Comparison of ENCODE assay signal across 13 mouse cellular contexts in the genomic region with DNA sequence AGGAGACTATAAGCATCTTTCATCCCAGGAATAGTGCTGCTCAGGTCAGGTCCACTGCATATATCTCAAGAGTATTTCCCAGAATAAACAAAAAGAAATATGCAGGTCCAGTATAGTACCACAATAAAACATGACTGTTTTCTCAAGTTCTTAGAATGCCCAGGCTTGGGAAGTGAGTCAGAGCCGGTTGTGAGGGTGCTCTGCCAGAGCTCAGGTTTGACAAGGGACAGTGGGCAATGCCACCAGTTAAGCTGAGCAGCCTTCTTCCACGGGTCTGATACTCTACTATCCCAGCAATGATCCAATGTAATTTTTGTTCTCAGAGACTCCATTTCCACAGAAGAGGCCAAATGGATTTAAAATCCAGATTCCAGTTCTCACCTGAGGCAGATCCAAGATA. TPM values are rescaled to one million over a fixed set of nuclear protein-coding genes. Genes with fewer than 3 reads are reported as not detected.
DNase-seq lines count a peak whose midpoint lies in the region; ATAC-seq and TF ChIP-seq lines count a peak whose summit lies in the region.
"Had no signal": no experiment of that assay in that cellular context is flagged by ENCODE, and none has a peak within 500 bp of the region (broad histone marks: within the 10 kb centered on the region; RNA-seq: fewer than 3 reads in every experiment).

No protein-coding gene starts in this region.

- no peaks in the 10 kb centered on the region for H3K36me3 ChIP-seq in kidney, embryonic 16.5 days (ENCODE audit: insufficient read depth, low read length)
- peaks cover 5% of the 10 kb centered on the region for H3K36me3 ChIP-seq in ES-Bruce4 (ENCODE audit: control insufficient read depth, insufficient read depth, low read length, poor library complexity, severe bottlenecking)
- H3K36me3 ChIP-seq in midbrain, embryonic 15.5 days (replicated peaks) = no peaks in the 10 kb centered on the region
- H3K36me3 ChIP-seq: liver, embryonic 13.5 days had no signal

- WGBS in kidney, embryonic 16.5 days = 50% methylated on average over 2 of the region's 2 CpGs
- 73% methylated on average over 2 of the region's 2 CpGs for WGBS in midbrain, embryonic 15.5 days

- no peak for TF ChIP-seq CTCF in ES-Bruce4 (IDR thresholded peaks at IDR 0.05; ENCODE audit: low read depth, low read length)

- no peak for ATAC-seq in kidney, embryonic 16.5 days (ENCODE audit: low FRiP score, low TSS enrichment)
- ATAC-seq in midbrain, embryonic 15.5 days (replicated peaks) = no peak
- ATAC-seq in erythroid progenitor cell, adult 5-6 weeks (replicated peaks; ENCODE audit: low FRiP score, poor library complexity, severe bottlenecking) = no peak

- TF ChIP-seq POLR2A in ES-Bruce4 (IDR thresholded peaks at IDR 0.05; ENCODE audit: insufficient read depth, low read length) = no peak

- peaks cover 17% of the 10 kb centered on the region; the same call in 1 of the 2 replicates for H3K4me1 ChIP-seq in kidney, embryonic 16.5 days (ENCODE audit: insufficient read depth, low read length)
- no peaks in the 10 kb centered on the region for H3K4me1 ChIP-seq in ES-Bruce4 (ENCODE audit: control insufficient read depth, insufficient read depth, low read length)
- peaks cover 16% of the 10 kb centered on the region for H3K4me1 ChIP-seq in midbrain, embryonic 15.5 days

- DNase-seq in heart, adult 11 months = peak; percentile 64
- DNase-seq in heart, adult 8-10 months (ENCODE audit: low spot score) = no peak
- no peak for DNase-seq in kidney, postnatal 36 days
- no peak for DNase-seq in right cerebral cortex, postnatal 4 days
- DNase-seq: B cell, adult 2 months; cerebellum, adult 18-20 months; kidney, postnatal 25 days; liver, embryonic 13.5 days; lung, postnatal 4 days had no signal

- H3K4me2 ChIP-seq in kidney, embryonic 16.5 days (replicated peaks; ENCODE audit: low read depth, low read length) = 0 out of 2 replicates have a peak overlapping the region, but pooled peaks have one; percentile 99
- peak overlapping the region; percentile 80 for H3K4me2 ChIP-seq in midbrain, embryonic 15.5 days

- H3K27me3 ChIP-seq in kidney, embryonic 16.5 days (ENCODE audit: insufficient read depth, low read length) = no peaks in the 10 kb centered on the region
- H3K27me3 ChIP-seq in ES-Bruce4 (ENCODE audit: control insufficient read depth, insufficient read depth, low read length, poor library complexity, severe bottlenecking) = no peaks in the 10 kb centered on the region
- H3K27me3 ChIP-seq in midbrain, embryonic 15.5 days (replicated peaks) = no peaks in the 10 kb centered on the region
- H3K27me3 ChIP-seq: liver, embryonic 13.5 days had no signal

- H3K27ac ChIP-seq in kidney, embryonic 16.5 days (ENCODE audit: low read length) = no peak overlapping the region
- no peak overlapping the region for H3K27ac ChIP-seq in ES-Bruce4 (ENCODE audit: insufficient read depth, low read length)
- H3K27ac ChIP-seq in midbrain, embryonic 15.5 days = peak overlapping the region; percentile 81; the same call in 1 of the 2 replicates
- H3K27ac ChIP-seq: liver, embryonic 13.5 days had no signal

- H3K9ac ChIP-seq in kidney, embryonic 16.5 days (replicated peaks; ENCODE audit: low read length) = no peak overlapping the region
- H3K9ac ChIP-seq in ES-Bruce4 (ENCODE audit: low read depth, poor library complexity, severe bottlenecking) = peak overlapping the region; percentile 82; the same call in 1 of the 2 replicates
- H3K9ac ChIP-seq in midbrain, embryonic 15.5 days = peak overlapping the region; percentile 66; the same call in 1 of the 2 replicates

- H3K9me3 ChIP-seq in kidney, embryonic 16.5 days (ENCODE audit: low read length) = no peaks in the 10 kb centered on the region
- H3K9me3 ChIP-seq in ES-Bruce4 (replicated peaks; ENCODE audit: control insufficient read depth, insufficient read depth, low read length, poor library complexity, severe bottlenecking) = peaks cover 4% of the 10 kb centered on the region; the same call in 1 of the 2 replicates
- no peaks in the 10 kb centered on the region for H3K9me3 ChIP-seq in midbrain, embryonic 15.5 days
- H3K9me3 ChIP-seq: liver, embryonic 13.5 days had no signal

- H3K4me3 ChIP-seq in kidney, embryonic 16.5 days (ENCODE audit: low read length) = no peak overlapping the region
- H3K4me3 ChIP-seq in ES-Bruce4 (ENCODE audit: low read depth, low read length) = 0 out of 2 replicates have a peak overlapping the region, but pooled peaks have one; percentile 9
- peak overlapping the region; percentile 68 for H3K4me3 ChIP-seq in midbrain, embryonic 15.5 days

- no peak for TF ChIP-seq EP300 in ES-Bruce4 (IDR thresholded peaks at IDR 0.05; ENCODE audit: insufficient read depth, low read depth, low read length)

RNA-seq across cellular contexts. Expression of a gene that starts 2.3 kb away (rescaled TPM):
- 10 to 100 TPM; 27.7 to 47.5 (median 33.5) TPM for total RNA-seq in heart, adult 8-10 months (2022)
- polyA plus RNA-seq in kidney, embryonic 16.5 days (2015; fragmentation: Nextera tagmentation; extraction: Ambion mirVana) = 34.4 and 37.8 TPM in 2 replicates
- 101 and 108 TPM in 2 replicates for polyA plus RNA-seq in ES-Bruce4 (2011; ENCODE audit: insufficient read depth, insufficient read length, low read depth, missing spikeins)
- polyA plus RNA-seq in midbrain, embryonic 15.5 days (2015; fragmentation: Nextera tagmentation; extraction: Ambion mirVana) = 374 and 418 TPM in 2 replicates
- total RNA-seq in erythroid progenitor cell, adult 5-6 weeks (2015; ENCODE audit: low replicate concordance) = 7.9 and 14.7 TPM in 2 replicates
- 4.0 and 4.2 TPM in 2 replicates for total RNA-seq in erythroid progenitor cell, adult 5-6 weeks (2017; ENCODE audit: low replicate concordance)
